Mouse (Mus musculus) T-helper 1 cell (primary cell): ENCODE measurements around the gene Camta1.
"Not testable (repeated sequence)": the region's sequence is repeated elsewhere in the genome, so short reads cannot be mapped to it uniquely, and the experiment has no call there.

Source experiments
- in situ Hi-C: fragments of 300-600 bp; cut with MboI, MseI; formaldehyde crosslinking; loops from one replicate; pipeline ENCODE4 v1.15.1; 2025; ENCODE audit warnings: high pct_unique_total_duplicates

The Camta1 gene

DNA sequence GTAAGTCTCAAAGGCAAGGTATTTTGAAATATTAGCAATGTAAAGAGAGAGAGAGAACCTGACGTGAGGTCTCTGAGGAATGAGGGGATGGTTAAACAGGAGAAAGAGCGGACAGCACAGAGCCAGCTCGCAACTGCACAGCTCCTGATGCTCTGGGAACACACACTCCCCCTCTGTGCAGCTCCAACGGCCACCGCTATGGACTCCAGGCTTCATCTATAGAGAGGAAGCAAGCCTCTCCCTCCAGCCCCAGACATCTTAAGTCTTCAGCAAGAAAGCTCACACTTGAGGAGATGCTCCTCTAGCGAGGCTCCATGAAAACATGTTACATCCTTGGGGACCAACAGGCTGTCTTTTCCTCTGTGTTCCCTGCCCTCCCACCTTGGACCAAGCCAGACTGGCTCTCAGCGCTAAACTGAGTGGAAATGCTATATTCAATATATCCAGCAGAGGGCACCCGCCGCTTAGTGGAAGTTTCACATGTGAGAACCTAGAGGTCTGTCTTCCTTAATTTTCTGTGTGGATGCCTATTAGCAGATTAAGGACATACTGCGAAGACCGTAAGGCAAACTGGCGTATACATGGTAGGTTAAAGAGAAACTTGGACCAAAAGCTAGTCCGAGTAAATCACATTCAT lies 788.5 kb downstream of the Camta1 start:
- in situ Hi-C loops = loop anchor here (25.0 kb wide), 1 partner anchor 789 kb away; the partner anchor contains the start of gene Camta1

DNA sequence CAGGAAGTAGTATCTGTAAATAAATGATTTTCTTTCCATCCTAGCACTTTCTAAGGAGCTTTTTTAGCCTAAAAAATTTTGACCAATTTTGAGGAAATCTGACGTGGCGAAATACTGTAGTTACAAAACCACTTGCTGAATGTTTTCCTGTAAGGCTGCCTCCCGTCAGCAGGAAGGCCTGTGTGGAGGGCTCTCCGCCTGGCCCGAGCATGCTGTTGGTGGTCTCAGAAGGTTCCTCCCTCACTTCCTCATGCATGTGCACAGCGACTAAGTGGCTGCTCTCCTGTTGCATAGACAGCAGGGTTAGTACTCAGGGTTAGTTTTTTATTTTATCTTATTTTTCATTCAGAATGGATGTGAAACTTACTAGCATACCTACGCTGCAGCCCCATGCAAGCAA lies 790.7 kb downstream of the Camta1 start:
- in situ Hi-C loops = loop anchor here (25.0 kb wide), 1 partner anchor 791 kb away; the partner anchor contains the start of gene Camta1

DNA sequence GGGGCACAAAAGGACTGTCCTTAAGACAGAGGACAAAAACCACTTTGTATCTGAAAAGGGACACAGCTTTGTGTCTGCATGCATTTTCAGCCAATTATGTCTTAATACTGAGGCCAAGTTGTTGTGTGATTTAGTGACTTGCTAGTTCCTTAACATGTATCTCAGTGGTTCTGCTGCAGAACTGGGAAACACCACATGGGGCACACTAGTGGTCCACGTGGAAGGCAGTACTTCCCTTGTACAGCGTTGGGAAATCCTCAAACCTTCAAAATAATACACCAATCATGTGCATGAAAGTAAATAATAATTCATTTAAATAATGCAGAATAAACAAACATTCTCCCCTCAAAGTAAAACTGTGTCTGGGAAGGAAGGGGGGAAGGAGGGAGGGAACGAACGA lies 792.9 kb downstream of the Camta1 start:
- in situ Hi-C loops = loop anchor here (25.0 kb wide), 1 partner anchor 794 kb away; the partner anchor contains the start of gene Camta1

DNA sequence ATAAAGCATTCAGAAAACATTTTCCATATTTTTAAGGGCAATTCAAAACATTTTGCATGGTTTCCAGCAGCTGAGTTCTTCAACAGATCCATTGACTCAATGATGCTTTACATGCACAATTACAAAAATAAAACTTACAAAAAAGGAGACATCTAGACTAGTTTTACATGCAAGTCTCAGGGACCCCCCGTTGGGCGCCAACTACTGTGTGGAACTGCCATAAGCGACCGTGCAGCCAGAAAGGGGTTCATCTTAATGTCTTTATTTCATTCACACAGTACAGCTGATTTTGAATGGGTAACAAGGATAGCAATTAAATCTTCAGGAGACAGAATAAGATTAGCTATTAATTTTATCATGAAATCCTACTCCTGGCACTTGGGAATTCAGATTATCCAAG lies 802.1 kb downstream of the Camta1 start:
- in situ Hi-C loops = loop anchor here (25.0 kb wide), 1 partner anchor 803 kb away; the partner anchor contains the start of gene Camta1

DNA sequence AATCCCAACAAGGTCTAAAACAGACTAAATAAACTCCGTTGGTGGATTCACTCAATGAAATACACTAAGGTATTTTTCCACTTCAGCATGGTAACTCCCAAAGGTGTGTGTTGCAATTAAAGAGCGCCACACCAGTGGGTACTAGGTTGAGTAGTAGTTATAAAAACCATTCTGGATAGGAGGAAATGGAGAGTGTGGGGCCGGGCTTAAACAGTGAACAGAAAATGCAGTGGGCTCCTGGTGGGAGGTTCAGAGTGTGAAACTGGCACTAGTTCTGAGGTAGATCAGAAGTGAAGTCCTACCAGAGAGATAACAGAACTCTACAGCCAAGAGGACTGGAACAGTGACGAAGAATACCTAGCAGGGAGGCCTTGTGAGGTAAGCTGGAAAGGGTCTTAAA lies 803.0 kb downstream of the Camta1 start:
- in situ Hi-C loops = loop anchor here (25.0 kb wide), 1 partner anchor 804 kb away; the partner anchor contains the start of gene Camta1

DNA sequence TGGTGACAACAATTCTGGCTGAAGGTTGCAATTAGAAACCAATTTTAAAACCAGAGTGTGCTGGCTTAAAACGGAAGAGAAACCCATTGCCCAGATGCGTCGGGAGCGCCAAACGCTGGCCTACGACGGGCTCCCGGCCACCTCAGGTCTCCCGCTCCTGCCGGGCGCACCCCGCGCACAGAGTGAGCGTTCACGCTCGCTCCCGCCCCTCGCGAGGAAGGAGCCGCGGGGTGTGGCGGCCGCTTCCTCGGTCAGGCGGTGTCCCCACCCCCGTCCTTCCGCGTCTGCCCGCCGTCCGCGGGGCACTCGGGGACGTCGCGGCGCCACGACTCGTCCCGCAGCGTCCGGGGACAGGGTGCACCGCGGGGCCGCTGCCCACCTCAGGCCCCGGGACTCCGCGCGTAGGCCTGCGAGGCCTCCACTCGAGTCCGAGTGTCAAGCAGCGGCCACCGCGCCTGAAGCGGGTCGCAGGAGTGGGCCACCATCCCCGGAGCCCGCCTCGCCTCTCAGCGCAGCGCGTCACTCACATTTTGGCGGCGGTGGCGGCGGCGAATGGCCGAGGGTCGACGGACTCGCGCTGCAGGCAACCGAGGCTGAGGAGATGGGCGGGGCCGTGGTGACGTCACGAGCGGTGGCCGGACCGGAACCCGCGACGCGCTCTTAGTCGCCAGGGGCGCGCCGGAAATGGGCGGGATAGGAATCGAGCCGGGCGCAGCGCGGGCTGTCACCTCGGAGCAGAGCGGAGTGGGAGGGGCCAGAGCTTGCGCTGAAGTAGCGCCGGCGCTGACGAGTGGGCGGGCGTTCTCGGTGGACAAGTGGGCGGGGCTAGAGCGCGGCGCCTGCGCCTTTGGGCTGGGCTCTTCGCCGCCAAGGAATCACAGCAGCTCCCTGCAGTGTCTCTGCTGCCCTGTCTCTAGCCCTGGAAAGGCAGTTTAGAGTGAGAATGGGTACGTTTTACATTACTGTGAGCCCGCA lies 804.0 kb downstream of the Camta1 start, which contains the start of gene Vamp3:
Gene Vamp3 (minus strand): TSS at position 617 of the 975 bp plus-strand sequence.
- in situ Hi-C loops = loop anchor here (25.0 kb wide), 1 partner anchor 805 kb away; the partner anchor contains the start of gene Camta1

DNA sequence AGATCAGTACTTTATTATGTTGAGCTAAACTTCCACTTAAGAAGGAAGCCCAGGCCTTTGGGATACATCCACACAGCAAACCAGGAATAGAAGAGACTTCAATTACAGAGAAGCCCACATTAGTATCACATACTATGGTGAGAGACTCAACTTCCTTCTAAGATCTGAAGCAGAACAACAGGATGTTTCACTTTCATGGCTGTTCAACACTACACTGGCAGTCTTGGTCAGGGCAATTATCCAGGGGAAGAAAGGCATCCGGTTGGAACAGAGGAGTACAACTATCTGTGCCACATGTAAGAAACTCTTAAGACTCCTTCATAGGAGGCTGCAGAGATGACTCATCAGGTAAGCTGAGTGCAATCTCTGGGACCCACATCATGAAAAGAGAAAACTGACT lies 810.5 kb downstream of the Camta1 start:
- in situ Hi-C loops = loop anchor here (25.0 kb wide), 1 partner anchor 811 kb away; the partner anchor contains the start of gene Camta1

DNA sequence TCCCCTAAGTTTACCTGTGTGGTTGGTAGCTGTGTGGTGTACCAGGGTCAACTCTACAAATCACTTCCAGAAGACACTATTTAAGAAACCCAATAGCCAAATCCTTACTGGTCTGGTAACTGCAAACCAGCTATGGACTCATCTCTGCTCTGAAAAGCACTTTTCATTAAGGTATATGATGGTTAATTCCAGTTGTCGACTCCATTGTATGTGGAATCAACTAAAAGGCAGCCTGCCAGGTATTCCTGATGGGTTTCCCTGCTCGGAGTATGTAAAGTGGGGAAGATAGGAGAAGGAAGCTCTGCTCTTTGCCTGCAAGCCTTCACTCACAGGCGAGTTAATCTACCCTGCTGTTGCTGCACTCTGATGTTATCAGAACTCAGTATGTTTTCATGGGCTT lies 815.2 kb downstream of the Camta1 start:
- in situ Hi-C loops = no loop called here

DNA sequence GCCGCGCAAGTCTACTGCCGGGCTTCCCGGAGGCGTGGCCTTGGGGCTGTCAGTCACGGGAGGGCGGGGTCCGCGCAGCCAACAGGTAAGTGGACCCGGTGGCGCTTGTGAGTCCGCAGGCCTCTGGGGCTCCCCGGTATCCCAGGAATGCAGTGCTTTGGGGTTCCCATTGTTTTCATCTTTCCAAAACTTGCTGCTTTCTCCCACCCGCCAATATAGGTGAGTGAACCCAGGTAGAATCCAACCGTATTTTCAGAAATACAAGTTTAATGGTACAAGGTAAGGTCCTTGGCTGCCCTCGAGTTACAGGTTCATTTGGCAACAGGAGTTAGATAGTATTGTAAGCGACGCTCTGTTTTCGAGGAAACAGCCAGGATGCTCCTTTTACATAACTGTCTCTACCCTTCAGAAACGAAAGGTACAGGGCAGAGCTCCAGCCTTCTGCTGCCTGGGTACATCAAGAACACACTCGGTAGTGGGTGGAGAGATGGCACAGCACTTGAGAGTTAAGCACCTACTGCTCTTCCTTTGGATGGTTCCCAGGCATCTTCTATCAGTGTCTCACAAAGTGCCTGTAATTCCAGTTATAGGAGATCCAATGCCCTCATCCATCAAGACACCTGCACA lies 816.6 kb downstream of the Camta1 start:
- in situ Hi-C loops = no loop called here

DNA sequence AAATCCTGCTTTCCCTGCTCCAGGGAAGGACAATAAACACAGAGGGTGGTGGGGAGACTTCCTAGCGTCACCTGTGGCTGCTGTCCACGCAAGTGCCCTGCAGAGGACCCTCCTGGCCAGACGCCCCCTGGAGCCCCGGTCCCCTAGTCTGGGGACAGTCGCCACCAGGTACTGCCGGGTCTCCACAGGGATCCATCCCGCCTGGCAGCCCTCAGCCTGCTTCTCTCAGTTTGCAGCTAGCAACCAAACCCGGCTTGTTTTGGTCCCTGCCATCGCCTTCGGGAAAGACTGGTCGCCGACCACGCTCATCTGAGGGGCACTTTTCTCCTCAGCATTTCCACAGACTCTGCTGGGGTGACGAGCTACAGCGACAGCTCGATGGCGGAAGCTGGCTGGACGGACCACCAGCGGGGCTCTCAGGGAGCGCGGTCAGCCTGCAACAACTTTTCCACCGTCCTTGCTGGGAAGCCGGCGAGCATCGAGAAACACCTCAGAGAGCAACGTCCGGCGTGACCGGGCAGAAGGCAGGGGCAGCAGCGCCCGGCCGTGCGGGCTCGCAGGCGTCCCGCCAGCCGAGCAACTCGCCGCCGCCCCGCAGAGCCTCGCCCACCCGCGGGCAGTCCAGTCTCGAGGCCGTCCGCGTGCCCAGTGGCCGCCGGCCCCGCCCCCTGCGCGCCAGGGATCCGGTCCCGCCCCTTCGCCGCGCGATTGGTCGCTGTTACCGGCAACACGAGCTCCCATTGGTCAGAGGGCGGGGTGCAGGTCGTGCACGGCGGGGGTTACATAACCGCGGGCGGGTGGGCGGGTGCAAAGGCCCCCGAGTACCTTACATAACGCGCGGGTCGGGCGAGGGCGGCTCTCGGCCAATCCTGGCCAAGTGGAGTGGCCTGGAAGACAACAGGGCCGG lies 817.4 kb downstream of the Camta1 start, which contains the start of gene Per3:
Gene Per3 (minus strand): TSS at position 629 of the 907 bp plus-strand sequence.
- in situ Hi-C loops = no loop called here

DNA sequence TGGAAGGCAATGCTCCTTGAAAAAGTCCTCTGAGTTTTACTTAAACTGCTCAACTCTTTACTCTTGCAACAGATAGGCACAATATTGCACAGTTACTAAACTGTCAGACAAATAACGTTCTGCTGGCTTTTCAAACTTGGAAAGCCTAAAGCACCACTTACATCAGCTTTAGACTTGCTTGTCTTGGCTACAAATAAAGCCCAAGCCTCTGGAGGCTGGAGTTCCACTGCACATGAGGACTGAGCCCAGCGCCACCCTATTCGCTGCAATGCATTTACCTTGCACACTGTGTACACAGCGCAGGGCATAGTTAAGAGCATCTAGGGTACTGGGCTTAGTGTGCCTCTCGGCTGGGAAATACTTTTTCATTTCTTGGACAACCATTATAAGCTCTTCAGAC lies 818.4 kb downstream of the Camta1 start:
- in situ Hi-C loops = no loop called here

DNA sequence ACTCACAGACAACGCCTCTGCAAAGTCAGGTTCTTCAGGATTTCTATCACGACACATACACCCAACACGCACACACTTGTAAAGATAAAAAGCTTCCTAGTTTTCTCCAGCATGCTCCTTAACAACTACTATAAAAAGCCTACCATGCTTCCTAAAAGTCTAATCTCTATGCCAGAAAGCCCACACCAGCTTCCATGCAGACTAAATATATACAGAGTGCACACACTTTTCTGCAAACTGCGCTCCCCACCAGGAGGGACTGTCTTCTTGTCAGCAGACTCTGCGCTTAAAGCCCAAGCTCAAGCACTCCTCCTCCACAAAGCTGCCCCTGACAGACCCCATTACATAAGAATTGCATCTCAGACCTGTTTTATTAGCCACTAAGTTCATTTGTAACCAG lies 820.2 kb downstream of the Camta1 start:
- in situ Hi-C loops = no loop called here

DNA sequence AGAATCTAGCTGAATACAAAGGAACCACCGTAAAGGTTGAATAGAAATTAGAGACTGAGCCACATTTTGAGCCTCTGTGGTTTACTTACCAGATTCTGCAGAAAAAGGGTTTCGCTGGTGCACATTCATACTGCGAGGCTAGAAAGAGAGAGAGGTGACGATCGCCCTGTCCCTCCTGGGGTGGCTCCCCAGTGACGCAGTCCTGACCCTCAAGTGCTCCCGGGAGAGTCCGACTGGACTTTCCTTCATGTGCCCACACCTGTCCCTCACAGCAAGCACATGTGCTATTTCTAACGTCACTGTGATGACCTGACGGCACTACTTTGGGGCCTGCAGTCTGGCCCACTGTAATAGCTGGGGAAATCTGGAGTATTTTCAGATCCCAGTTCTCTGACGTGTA lies 823.9 kb downstream of the Camta1 start:
- in situ Hi-C loops = no loop called here

DNA sequence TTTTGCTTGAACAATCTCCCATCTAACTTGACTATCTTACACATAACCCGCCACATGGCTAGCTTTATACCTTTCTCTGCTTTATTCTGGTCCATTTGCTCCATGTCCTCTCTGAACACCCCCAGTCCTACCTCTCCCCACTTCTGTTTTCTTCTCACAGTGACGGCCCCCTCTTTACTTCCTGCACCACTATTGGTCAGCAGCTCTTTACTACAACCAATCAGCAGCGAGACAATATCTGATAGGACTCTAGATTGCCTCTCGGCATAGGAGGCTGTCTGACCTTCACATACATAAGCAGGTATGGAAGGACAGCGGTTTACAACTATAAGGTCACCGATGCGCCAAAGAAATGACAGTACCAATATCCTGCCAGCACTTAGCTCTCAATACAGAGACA lies 825.2 kb downstream of the Camta1 start:
- in situ Hi-C loops = no loop called here

DNA sequence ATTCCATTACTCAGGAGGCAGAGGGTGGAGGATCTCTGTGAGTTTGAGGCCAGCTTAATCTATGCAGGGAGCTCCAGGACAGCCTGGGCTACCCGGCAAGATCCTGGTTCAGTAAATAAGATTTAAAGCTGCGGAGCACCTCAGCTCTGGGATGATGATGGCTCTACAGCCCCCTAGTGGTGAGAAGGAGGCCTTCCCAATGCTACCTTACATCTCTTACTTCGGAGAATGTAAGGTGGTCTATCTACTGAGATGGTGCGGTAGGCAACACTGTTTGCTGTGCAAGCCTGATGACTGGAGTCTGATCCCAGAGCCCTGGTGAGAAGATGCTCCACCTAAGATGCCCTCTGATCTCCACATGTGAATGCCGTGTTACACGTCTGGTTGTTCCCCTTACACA lies 834.7 kb downstream of the Camta1 start:
- in situ Hi-C loops = loop anchor here (10.0 kb wide), 1 partner anchor 882 kb away; the partner anchor contains the start of gene Slc2a7

DNA sequence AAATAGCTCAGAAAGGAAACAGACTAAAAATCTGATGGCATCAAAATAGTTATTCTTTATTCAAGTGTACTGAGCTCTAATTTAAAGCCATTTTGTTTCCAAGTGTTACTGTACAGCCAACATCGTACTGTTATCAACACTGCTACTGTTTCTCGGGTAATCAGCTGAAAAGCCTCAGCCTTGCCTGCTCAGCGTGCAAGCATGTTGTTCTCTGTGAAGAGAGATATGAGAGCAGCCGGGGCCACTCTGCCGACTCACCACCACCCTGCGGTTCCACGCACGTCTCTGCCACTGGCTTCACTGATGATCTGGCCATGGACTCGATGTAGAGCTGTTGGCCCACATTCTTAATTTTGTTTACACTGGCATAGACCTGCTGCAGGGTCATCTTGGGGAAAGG lies 837.5 kb downstream of the Camta1 start:
- in situ Hi-C loops = loop anchor here (10.0 kb wide), 1 partner anchor 879 kb away; the partner anchor contains the start of gene Slc2a7

DNA sequence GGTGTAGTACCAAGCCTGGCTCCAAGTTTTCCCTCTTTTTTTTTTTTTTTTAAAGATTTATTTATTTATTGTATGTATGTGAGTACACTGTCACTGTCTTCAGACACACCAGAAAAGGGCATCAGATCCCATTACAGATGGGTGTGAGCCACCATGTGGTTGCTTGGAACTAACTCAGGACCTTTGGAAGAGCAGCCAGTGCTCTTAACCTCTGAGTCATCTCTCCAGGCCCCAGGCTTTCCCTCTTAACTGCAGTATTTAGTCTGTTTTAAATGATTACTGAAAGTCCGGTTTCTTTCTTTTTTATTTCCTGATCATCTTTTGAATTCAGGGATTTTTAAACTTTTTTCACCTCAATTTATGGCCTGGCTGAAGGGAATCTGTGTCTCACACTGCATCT lies 844.3 kb downstream of the Camta1 start:
- in situ Hi-C loops = not testable (repeated sequence)

DNA sequence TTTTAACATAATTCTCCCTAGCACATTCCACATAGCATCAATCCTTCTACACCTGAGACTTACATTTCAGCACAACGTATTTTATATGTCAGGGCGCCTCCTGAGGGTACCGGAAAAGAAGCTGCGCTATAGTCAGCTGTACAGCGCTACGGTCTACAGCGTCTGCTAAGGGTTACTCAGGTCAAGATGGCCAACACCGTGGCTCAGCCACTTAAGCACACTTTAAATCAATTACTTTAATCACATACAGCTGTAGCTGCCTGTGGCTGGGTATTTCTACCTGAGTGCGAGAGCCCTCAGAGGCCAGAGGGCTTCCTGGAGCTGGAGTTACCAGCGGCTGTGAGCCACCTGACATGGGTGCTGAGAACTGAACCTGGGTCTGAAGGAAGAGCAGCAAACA lies 845.7 kb downstream of the Camta1 start:
- in situ Hi-C loops = no loop called here

DNA sequence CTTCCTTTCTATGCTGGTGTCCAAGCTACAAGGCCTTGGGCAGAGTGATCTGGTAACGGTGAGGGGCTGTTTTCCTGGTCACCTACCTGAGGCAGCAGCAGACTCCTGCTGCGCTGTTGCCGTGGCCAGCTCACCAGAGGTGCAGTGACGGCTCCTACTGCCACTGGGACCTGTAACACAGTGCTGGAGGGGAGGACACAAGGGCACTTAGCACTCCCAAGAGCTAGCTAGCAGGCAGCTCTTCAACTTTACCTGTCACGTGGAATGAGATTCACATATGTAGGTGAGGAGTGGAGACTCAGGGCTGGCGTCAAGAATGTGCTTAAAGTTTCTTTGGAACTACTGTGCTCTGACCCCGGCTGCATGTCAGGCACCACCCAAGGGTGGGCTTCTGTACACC lies 851.4 kb downstream of the Camta1 start:
- in situ Hi-C loops = no loop called here

DNA sequence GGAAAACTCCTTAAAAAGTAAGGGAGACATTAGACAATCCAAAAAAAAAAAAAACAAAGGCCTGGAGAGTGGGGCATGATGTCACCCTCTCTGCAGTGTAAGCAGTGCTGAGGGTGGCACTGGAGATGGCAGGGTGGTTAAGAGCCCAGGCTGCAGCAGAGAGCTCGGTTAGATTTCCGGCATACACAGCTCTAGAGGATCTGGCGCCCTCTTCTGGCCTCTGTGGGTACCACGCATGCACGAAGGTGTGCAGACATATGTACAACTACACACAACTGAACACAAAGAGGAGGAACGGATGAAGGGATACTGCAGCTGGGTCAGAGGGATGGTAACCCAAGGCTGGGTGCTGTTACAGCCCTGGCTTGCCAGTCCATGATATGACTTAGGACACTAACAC lies 854.7 kb downstream of the Camta1 start:
- in situ Hi-C loops = no loop called here
